Mouse (Mus musculus): ENCODE results near the gene Olfr1312. TPM values are rescaled to one million over a fixed set of nuclear protein-coding genes. Genes with fewer than 3 reads are reported as not detected.

Gene Olfr1312
- polyA plus RNA-seq, 1 experiment from 2014 or later: not detected

Other genes starting within 250 kb of the Olfr1312 start
- gene Olfr1303, start 229.9 kb downstream of the Olfr1312 start, polyA plus RNA-seq (2014; fragmentation: Nextera tagmentation; extraction: Ambion mirVana): not detected in 2 replicates
- gene Olfr1305, start 173.1 kb downstream of the Olfr1312 start, polyA plus RNA-seq (2014; fragmentation: Nextera tagmentation; extraction: Ambion mirVana): not detected in 2 replicates
- not detected in 2 replicates for gene Olfr1306, start 134.0 kb downstream of the Olfr1312 start, polyA plus RNA-seq (2014; fragmentation: Nextera tagmentation; extraction: Ambion mirVana)
- gene Olfr1307, start 100.8 kb downstream of the Olfr1312 start, polyA plus RNA-seq (2014; fragmentation: Nextera tagmentation; extraction: Ambion mirVana): 0.03 TPM in 1 of 2 replicates, not detected in the other
- gene Olfr1308, start 85.3 kb downstream of the Olfr1312 start, polyA plus RNA-seq (2014; fragmentation: Nextera tagmentation; extraction: Ambion mirVana): not detected in 2 replicates
- gene Olfr1309, start 60.0 kb downstream of the Olfr1312 start, polyA plus RNA-seq (2014; fragmentation: Nextera tagmentation; extraction: Ambion mirVana): not detected in 2 replicates
- not detected in 2 replicates for gene Olfr1310, start 37.5 kb downstream of the Olfr1312 start, polyA plus RNA-seq (2014; fragmentation: Nextera tagmentation; extraction: Ambion mirVana)
- gene Olfr1311, start 25.8 kb downstream of the Olfr1312 start, polyA plus RNA-seq (2014; fragmentation: Nextera tagmentation; extraction: Ambion mirVana): not detected in 2 replicates
- gene Olfr1313, start 27.6 kb upstream of the Olfr1312 start, polyA plus RNA-seq (2014; fragmentation: Nextera tagmentation; extraction: Ambion mirVana): not detected in 2 replicates
- not detected in 2 replicates for gene Olfr1314, start 46.5 kb upstream of the Olfr1312 start, polyA plus RNA-seq (2014; fragmentation: Nextera tagmentation; extraction: Ambion mirVana)
- not detected in 2 replicates for gene Olfr1315-ps1, start 65.2 kb upstream of the Olfr1312 start, polyA plus RNA-seq (2014; fragmentation: Nextera tagmentation; extraction: Ambion mirVana)
- not detected in 2 replicates for gene Olfr1316, start 84.7 kb upstream of the Olfr1312 start, polyA plus RNA-seq (2014; fragmentation: Nextera tagmentation; extraction: Ambion mirVana)
- not detected in 2 replicates for gene Olfr1317, start 90.1 kb upstream of the Olfr1312 start, polyA plus RNA-seq (2014; fragmentation: Nextera tagmentation; extraction: Ambion mirVana)
- gene Olfr1318, start 104.0 kb upstream of the Olfr1312 start, polyA plus RNA-seq (2014; fragmentation: Nextera tagmentation; extraction: Ambion mirVana): 0.08 TPM in 1 of 2 replicates, not detected in the other
- 22.4 and 26.1 TPM in 2 replicates for gene Lpcat4, start 189.2 kb upstream of the Olfr1312 start, polyA plus RNA-seq (2014; fragmentation: Nextera tagmentation; extraction: Ambion mirVana)
- gene Nutm1, start 209.1 kb upstream of the Olfr1312 start, polyA plus RNA-seq (2014; fragmentation: Nextera tagmentation; extraction: Ambion mirVana): 0.09 TPM in 1 of 2 replicates, not detected in the other
- 156 and 185 TPM in 2 replicates for gene Nop10, start 211.7 kb upstream of the Olfr1312 start, polyA plus RNA-seq (2014; fragmentation: Nextera tagmentation; extraction: Ambion mirVana)
- 26.9 and 28.7 TPM in 2 replicates for gene Slc12a6, start 215.6 kb upstream of the Olfr1312 start, polyA plus RNA-seq (2014; fragmentation: Nextera tagmentation; extraction: Ambion mirVana)
- not detected in 2 replicates for gene Gm21985, start 216.1 kb upstream of the Olfr1312 start, polyA plus RNA-seq (2014; fragmentation: Nextera tagmentation; extraction: Ambion mirVana)

Data from neural tube, embryonic 14.5 days (tissue).